Mouse (Mus musculus): ENCODE data around the gene Mcts2. TPM values are rescaled to one million over a fixed set of nuclear protein-coding genes. Genes with fewer than 3 reads are reported as not detected.

Gene Mcts2
- polyA plus RNA-seq, 1 experiment = 4.4 TPM

GRCm38 (mm10) chr2:152717652-152718051 lies 30.8 kb downstream of the Mcts2 start:
- Histone ChIP-seq H3K36me3 (ENCODE audit: control insufficient read depth, insufficient read depth, low read length) (no peaks in the 10 kb centered on the region), H3K4me3 (ENCODE audit: control insufficient read depth, insufficient read depth, low read length) (no peak overlapping the region), H3K27me3 (ENCODE audit: control insufficient read depth, insufficient read depth, low read length) (no peaks in the 10 kb centered on the region), H3K4me1 (replicated peaks; ENCODE audit: control insufficient read depth, insufficient read depth, low read length) (no peaks in the 10 kb centered on the region), H3K27ac (ENCODE audit: control insufficient read depth, insufficient read depth, low read length) (no peak overlapping the region)
- no peak for DNase-seq
- 93% methylated on average over 11 of the region's 11 CpGs for WGBS
- TF ChIP-seq CTCF (IDR thresholded peaks at IDR 0.05; ENCODE audit: borderline replicate concordance, control insufficient read depth, extremely low read depth, insufficient read depth, low read length, poor library complexity) = no peak
- no peak for TF ChIP-seq POLR2A (IDR thresholded peaks at IDR 0.05; ENCODE audit: control insufficient read depth, extremely low read depth, insufficient read depth, low read length, poor library complexity)

GRCm38 (mm10) chr2:152718076-152718475 lies 31.2 kb downstream of the Mcts2 start:
- DNase-seq = no peak
- TF ChIP-seq POLR2A (IDR thresholded peaks at IDR 0.05; ENCODE audit: control insufficient read depth, extremely low read depth, insufficient read depth, low read length, poor library complexity) (no peak), CTCF (IDR thresholded peaks at IDR 0.05; ENCODE audit: borderline replicate concordance, control insufficient read depth, extremely low read depth, insufficient read depth, low read length, poor library complexity) (no peak)
- Histone ChIP-seq H3K36me3 (ENCODE audit: control insufficient read depth, insufficient read depth, low read length) (no peaks in the 10 kb centered on the region), H3K27me3 (ENCODE audit: control insufficient read depth, insufficient read depth, low read length) (no peaks in the 10 kb centered on the region), H3K27ac (ENCODE audit: control insufficient read depth, insufficient read depth, low read length) (no peak overlapping the region), H3K4me1 (replicated peaks; ENCODE audit: control insufficient read depth, insufficient read depth, low read length) (no peaks in the 10 kb centered on the region), H3K4me3 (ENCODE audit: control insufficient read depth, insufficient read depth, low read length) (no peak overlapping the region)
- 94% methylated on average over 6 of the region's 6 CpGs for WGBS

GRCm38 (mm10) chr2:152723651-152724331 lies 37.0 kb downstream of the Mcts2 start:
- no peak overlapping the region for H3K4me3 ChIP-seq (ENCODE audit: control insufficient read depth, insufficient read depth, low read length)
- H3K36me3 ChIP-seq (ENCODE audit: control insufficient read depth, insufficient read depth, low read length) = no peaks in the 10 kb centered on the region
- peaks cover 10% of the 10 kb centered on the region for H3K4me1 ChIP-seq (replicated peaks; ENCODE audit: control insufficient read depth, insufficient read depth, low read length)
- TF ChIP-seq POLR2A (IDR thresholded peaks at IDR 0.05; ENCODE audit: control insufficient read depth, extremely low read depth, insufficient read depth, low read length, poor library complexity) (no peak), CTCF (IDR thresholded peaks at IDR 0.05; ENCODE audit: borderline replicate concordance, control insufficient read depth, extremely low read depth, insufficient read depth, low read length, poor library complexity) (no peak)
- no peak overlapping the region for H3K27ac ChIP-seq (ENCODE audit: control insufficient read depth, insufficient read depth, low read length)
- WGBS = 5% methylated on average over 37 of the region's 37 CpGs
- no peak for DNase-seq
- H3K27me3 ChIP-seq (ENCODE audit: control insufficient read depth, insufficient read depth, low read length) = peaks cover 5% of the 10 kb centered on the region; the same call in 1 of the 2 replicates

GRCm38 (mm10) chr2:152724332-152724723 lies 37.5 kb downstream of the Mcts2 start:
- TF ChIP-seq POLR2A (IDR thresholded peaks at IDR 0.05; ENCODE audit: control insufficient read depth, extremely low read depth, insufficient read depth, low read length, poor library complexity) (no peak), CTCF (IDR thresholded peaks at IDR 0.05; ENCODE audit: borderline replicate concordance, control insufficient read depth, extremely low read depth, insufficient read depth, low read length, poor library complexity) (no peak)
- 86% methylated on average over 3 of the region's 3 CpGs for WGBS
- Histone ChIP-seq H3K4me1 (replicated peaks; ENCODE audit: control insufficient read depth, insufficient read depth, low read length) (peaks cover 10% of the 10 kb centered on the region), H3K27ac (ENCODE audit: control insufficient read depth, insufficient read depth, low read length) (no peak overlapping the region), H3K4me3 (ENCODE audit: control insufficient read depth, insufficient read depth, low read length) (no peak overlapping the region), H3K36me3 (ENCODE audit: control insufficient read depth, insufficient read depth, low read length) (no peaks in the 10 kb centered on the region), H3K27me3 (ENCODE audit: control insufficient read depth, insufficient read depth, low read length) (peaks cover 5% of the 10 kb centered on the region; the same call in 1 of the 2 replicates)
- no peak for DNase-seq

- Histone ChIP-seq H3K4me3 (ENCODE audit: control insufficient read depth, insufficient read depth, low read length) (no peak overlapping the region), H3K27ac (ENCODE audit: control insufficient read depth, insufficient read depth, low read length) (no peak overlapping the region), H3K36me3 (ENCODE audit: control insufficient read depth, insufficient read depth, low read length) (no peaks in the 10 kb centered on the region), H3K4me1 (replicated peaks; ENCODE audit: control insufficient read depth, insufficient read depth, low read length) (peaks cover 10% of the 10 kb centered on the region), H3K27me3 (ENCODE audit: control insufficient read depth, insufficient read depth, low read length) (peaks cover 5% of the 10 kb centered on the region; the same call in 1 of the 2 replicates)
- no peak for TF ChIP-seq POLR2A (IDR thresholded peaks at IDR 0.05; ENCODE audit: control insufficient read depth, extremely low read depth, insufficient read depth, low read length, poor library complexity)
- no peak for TF ChIP-seq CTCF (IDR thresholded peaks at IDR 0.05; ENCODE audit: borderline replicate concordance, control insufficient read depth, extremely low read depth, insufficient read depth, low read length, poor library complexity)
- no peak for DNase-seq
- WGBS = 88% methylated on average over 15 of the region's 15 CpGs
These were observed 38.4 kb downstream of the Mcts2 start for GRCm38 (mm10) chr2:152725178-152725750.

- Histone ChIP-seq H3K27ac (ENCODE audit: control insufficient read depth, insufficient read depth, low read length) (no peak overlapping the region), H3K27me3 (ENCODE audit: control insufficient read depth, insufficient read depth, low read length) (peaks cover 5% of the 10 kb centered on the region; the same call in 1 of the 2 replicates), H3K4me3 (ENCODE audit: control insufficient read depth, insufficient read depth, low read length) (no peak overlapping the region), H3K36me3 (ENCODE audit: control insufficient read depth, insufficient read depth, low read length) (no peaks in the 10 kb centered on the region), H3K4me1 (replicated peaks; ENCODE audit: control insufficient read depth, insufficient read depth, low read length) (peaks cover 10% of the 10 kb centered on the region)
- 95% methylated on average over 6 of the region's 6 CpGs for WGBS
- TF ChIP-seq POLR2A (IDR thresholded peaks at IDR 0.05; ENCODE audit: control insufficient read depth, extremely low read depth, insufficient read depth, low read length, poor library complexity) = no peak
- no peak for TF ChIP-seq CTCF (IDR thresholded peaks at IDR 0.05; ENCODE audit: borderline replicate concordance, control insufficient read depth, extremely low read depth, insufficient read depth, low read length, poor library complexity)
- DNase-seq = no peak
These were observed 39.4 kb downstream of the Mcts2 start for GRCm38 (mm10) chr2:152726213-152726612.

All from thymus, adult 2 months (tissue).